Mouse (Mus musculus): ENCODE results near the gene Olfr1341.

- TF ChIP-seq EP300 (IDR thresholded peaks at IDR 0.05; ENCODE audit: low read depth): no peak
- TF ChIP-seq CTCF (IDR thresholded peaks at IDR 0.05; ENCODE audit: low read depth): no peak
Measured at GRCm38 (mm10) chr4:118708086-118708485, 4.8 kb downstream of the Olfr1341 start.

Data from liver, embryonic 14.5 days (tissue).